Mouse (Mus musculus) liver, postnatal 0 days (tissue): ENCODE measurements around the gene Actrt3. TPM values are rescaled to one million over a fixed set of nuclear protein-coding genes. Genes with fewer than 3 reads are reported as not detected.
A peak's percentile ranks its signal among the peaks of the same experiment; 100 is the strongest.

Source experiments
- ATAC-seq: fragments of 200-750 bp; cut with Nextera tagmentation; 2 replicates; pipeline ENCODE4 v1.8.0; 2017; ENCODE audit warnings: mild to moderate bottlenecking, moderate library complexity
- DNase-seq: peaks from one replicate; pipeline ENCODE4 v3.0.0-alpha.2; 2016
- H3K27ac ChIP-seq: fragments of 300-500 bp; sonication (generic); 2 replicates; pipeline ENCODE4 v1.5.1; 2014; ENCODE audit warnings: antibody characterized with exemption, moderate library complexity, mild to moderate bottlenecking, low read depth
- H3K27me3 ChIP-seq: fragments of 300-500 bp; sonication (generic); 2 replicates; pipeline ENCODE4 v1.6.1; 2014; ENCODE audit warnings: low read length, control low read depth, mixed read lengths; ENCODE audit not compliant: insufficient read depth
- H3K36me3 ChIP-seq: fragments of 300-500 bp; sonication (generic); replicated peaks from 2 replicates; pipeline ENCODE4 v1.6.1; 2014; ENCODE audit warnings: mild to moderate bottlenecking, control low read depth, low read length, moderate library complexity, mixed read lengths; ENCODE audit not compliant: insufficient read depth
- H3K4me1 ChIP-seq: fragments of 300-500 bp; sonication (generic); 2 replicates; pipeline ENCODE4 v1.6.1; 2014; ENCODE audit warnings: antibody characterized with exemption, mild to moderate bottlenecking, control low read depth; ENCODE audit not compliant: insufficient read depth
- H3K4me2 ChIP-seq: fragments of 300-500 bp; sonication (generic); 2 replicates; pipeline ENCODE4 v1.6.1; 2014; ENCODE audit warnings: low read depth, mild to moderate bottlenecking, low read length, moderate library complexity, mixed read lengths
- H3K4me3 ChIP-seq: fragments of 300-500 bp; sonication (generic); 2 replicates; pipeline ENCODE4 v1.5.1; 2014; ENCODE audit warnings: low read depth, low read length
- H3K9ac ChIP-seq: fragments of 300-500 bp; sonication (generic); replicated peaks from 2 replicates; pipeline ENCODE4 v1.6.1; 2014; ENCODE audit warnings: mild to moderate bottlenecking, moderate library complexity
- H3K9me3 ChIP-seq: fragments of 300-500 bp; sonication (generic); 2 replicates; pipeline ENCODE4 v1.6.1; 2016; ENCODE audit warnings: mild to moderate bottlenecking, control low read depth, low read length, mixed read lengths
- CTCF ChIP-seq: sonication (generic); IDR thresholded peaks from 2 replicates; pipeline ENCODE4 v1.5.1; 2016; ENCODE audit warnings: antibody characterized with exemption, low read depth
- EP300 ChIP-seq: IDR thresholded peaks from 2 replicates; pipeline ENCODE4 v1.6.1; 2016; ENCODE audit warnings: antibody characterized with exemption, low read depth, mild to moderate bottlenecking
- WGBS: fragments of 180-500 bp; shearing (Covaris S2); extraction: QIAGEN DNeasy Blood & Tissue Kit; methylation state at CpG from one replicate; pipeline ENCODE4 v1.1.7; 2014; ENCODE audit not compliant: insufficient replicate concordance; 5-methylcytosine and 5-hydroxymethylcytosine counted together
- polyA plus RNA-seq: library from polyadenylated mRNA; unstranded; fragments of >200 nt; fragmentation: Nextera tagmentation; extraction: Ambion mirVana; gene quantifications from 2 replicates; pipeline ENCODE4 v1.2.1, GENCODE M21; 2015

Actrt3 gene
- polyA plus RNA-seq: not detected in 2 replicates

GRCm38 (mm10) chr3:30599711-30600545, at the start of gene Actrt3:
Actrt3 (minus strand) TSS chr3:30599939.
- H3K9ac ChIP-seq: peak within 1 kb of the TSS; percentile 65
- H3K27ac ChIP-seq: peak within 1 kb of the TSS; percentile 58; the same call in 1 of the 2 replicates
- no peaks in the 10 kb centered on the region for H3K9me3 ChIP-seq
- peak within 1 kb of the TSS; percentile 84 for H3K4me2 ChIP-seq
- H3K4me3 ChIP-seq: peak within 1 kb of the TSS; percentile 88
- peak; percentile 52 for DNase-seq
- peaks cover 32% of the 10 kb centered on the region for H3K4me1 ChIP-seq
- no peak for ATAC-seq
- WGBS: 3% methylated on average over 32 of the region's 32 CpGs
- H3K36me3 ChIP-seq: 0 out of 2 replicates have a peak, but pooled peaks cover 5% of the 10 kb centered on the region
- TF ChIP-seq EP300 (no peak), CTCF (no peak)
- peaks cover 5% of the 10 kb centered on the region; the same call in 1 of the 2 replicates for H3K27me3 ChIP-seq

GRCm38 (mm10) chr3:30648466-30648865, 48.7 kb upstream of the Actrt3 start:
- Histone ChIP-seq H3K9me3 (no peaks in the 10 kb centered on the region), H3K27me3 (peaks cover 27% of the 10 kb centered on the region; the same call in 1 of the 2 replicates)

GRCm38 (mm10) chr3:30647440-30648090, 47.8 kb upstream of the Actrt3 start, which contains the start of gene Lrrc34:
Lrrc34 (minus strand) TSS chr3:30647869.
- no peaks in the 10 kb centered on the region for H3K9me3 ChIP-seq
- H3K9ac ChIP-seq: no peak within 1 kb of the TSS
- no peak for TF ChIP-seq CTCF
- no peak for TF ChIP-seq EP300
- peak within 1 kb of the TSS; percentile 3; the same call in 1 of the 2 replicates for H3K4me3 ChIP-seq
- H3K27ac ChIP-seq: no peak within 1 kb of the TSS
- H3K27me3 ChIP-seq: peaks cover 27% of the 10 kb centered on the region; the same call in 1 of the 2 replicates
- DNase-seq (peak; percentile 60), ATAC-seq (peak; percentile 68)
- 2% methylated on average over 25 of the region's 25 CpGs for WGBS
- no peaks in the 10 kb centered on the region for H3K36me3 ChIP-seq
- peaks cover 7% of the 10 kb centered on the region; the same call in 1 of the 2 replicates for H3K4me1 ChIP-seq
- H3K4me2 ChIP-seq: peak within 1 kb of the TSS; percentile 53

More at GRCm38 (mm10) chr3:30648466-30648865, 48.7 kb upstream of the Actrt3 start:
- TF ChIP-seq CTCF: no peak
- no peak for TF ChIP-seq EP300
- WGBS: 74% methylated on average over 2 of the region's 2 CpGs
- Histone ChIP-seq H3K4me1 (peaks cover 7% of the 10 kb centered on the region; the same call in 1 of the 2 replicates), H3K4me3 (no peak overlapping the region), H3K27ac (no peak overlapping the region), H3K36me3 (no peaks in the 10 kb centered on the region), H3K4me2 (no peak overlapping the region), H3K9ac (no peak overlapping the region)
- ATAC-seq (no peak), DNase-seq (no peak)

GRCm38 (mm10) chr3:30646761-30647160, 47.0 kb upstream of the Actrt3 start:
- no peak overlapping the region for H3K4me3 ChIP-seq
- DNase-seq (no peak), ATAC-seq (no peak)
- H3K9ac ChIP-seq: no peak overlapping the region
- H3K27me3 ChIP-seq: peaks cover 24% of the 10 kb centered on the region; the same call in 1 of the 2 replicates
- H3K27ac ChIP-seq: no peak overlapping the region
- TF ChIP-seq EP300: no peak
- TF ChIP-seq CTCF: no peak
- H3K4me1 ChIP-seq: peaks cover 7% of the 10 kb centered on the region; the same call in 1 of the 2 replicates
- H3K9me3 ChIP-seq: no peaks in the 10 kb centered on the region
- WGBS: 49% methylated on average over 8 of the region's 8 CpGs
- no peaks in the 10 kb centered on the region for H3K36me3 ChIP-seq
- no peak overlapping the region for H3K4me2 ChIP-seq

GRCm38 (mm10) chr3:30644207-30644606, 44.5 kb upstream of the Actrt3 start, which contains the start of gene Lrriq4:
Lrriq4 (plus strand) TSS chr3:30644507.
- H3K27me3 ChIP-seq: peaks cover 6% of the 10 kb centered on the region; the same call in 1 of the 2 replicates
- no peaks in the 10 kb centered on the region for H3K36me3 ChIP-seq
- no peaks in the 10 kb centered on the region for H3K9me3 ChIP-seq
- H3K27ac ChIP-seq: no peak within 1 kb of the TSS
- H3K4me1 ChIP-seq: peaks cover 3% of the 10 kb centered on the region; the same call in 1 of the 2 replicates
- TF ChIP-seq CTCF: no peak
- no peak for TF ChIP-seq EP300
- 67% methylated on average over 2 of the region's 2 CpGs for WGBS
- no peak within 1 kb of the TSS for H3K4me2 ChIP-seq
- no peak within 1 kb of the TSS for H3K9ac ChIP-seq
- no peak within 1 kb of the TSS for H3K4me3 ChIP-seq
- DNase-seq: no peak
- no peak for ATAC-seq

GRCm38 (mm10) chr3:30635629-30636028, 35.9 kb upstream of the Actrt3 start:
- 81% methylated on average over 4 of the region's 4 CpGs for WGBS
- Histone ChIP-seq H3K9me3 (no peaks in the 10 kb centered on the region), H3K27me3 (no peaks in the 10 kb centered on the region), H3K4me1 (no peaks in the 10 kb centered on the region), H3K27ac (no peak overlapping the region), H3K4me2 (no peak overlapping the region), H3K4me3 (no peak overlapping the region), H3K36me3 (no peaks in the 10 kb centered on the region), H3K9ac (no peak overlapping the region)
- TF ChIP-seq CTCF (peak; percentile 35), EP300 (no peak)
- ATAC-seq (no peak), DNase-seq (no peak)
